Mouse (Mus musculus) lung, postnatal 10 days (tissue): ENCODE data around the gene Gm15056.

ENCODE experiments used
- DNase-seq: peaks from one replicate; pipeline ENCODE4 v3.0.0; 2021

The Gm15056 gene

DNA sequence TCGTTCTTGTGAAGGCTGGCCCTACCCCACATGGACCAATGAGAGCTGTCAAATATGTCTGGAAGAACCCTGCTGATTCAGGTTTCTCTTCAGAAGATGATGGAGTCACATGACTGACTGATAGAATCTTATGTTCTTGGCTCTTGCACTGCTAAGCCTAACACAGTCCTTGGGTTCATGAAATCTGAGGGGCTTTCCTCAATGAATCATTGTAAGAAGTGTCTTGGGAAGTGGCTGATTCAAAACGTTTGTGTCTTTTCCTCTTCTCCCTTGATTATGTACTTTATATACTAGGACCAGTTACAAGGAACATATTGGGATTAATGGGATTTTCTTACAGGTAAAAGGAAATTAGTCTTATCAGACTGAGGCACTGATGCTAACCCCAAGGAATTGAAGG is at the start of gene Gm15056:
Gm15056 (minus strand) TSS at position 101 of the 400 bp plus-strand sequence.
- DNase-seq, result no peak

DNA sequence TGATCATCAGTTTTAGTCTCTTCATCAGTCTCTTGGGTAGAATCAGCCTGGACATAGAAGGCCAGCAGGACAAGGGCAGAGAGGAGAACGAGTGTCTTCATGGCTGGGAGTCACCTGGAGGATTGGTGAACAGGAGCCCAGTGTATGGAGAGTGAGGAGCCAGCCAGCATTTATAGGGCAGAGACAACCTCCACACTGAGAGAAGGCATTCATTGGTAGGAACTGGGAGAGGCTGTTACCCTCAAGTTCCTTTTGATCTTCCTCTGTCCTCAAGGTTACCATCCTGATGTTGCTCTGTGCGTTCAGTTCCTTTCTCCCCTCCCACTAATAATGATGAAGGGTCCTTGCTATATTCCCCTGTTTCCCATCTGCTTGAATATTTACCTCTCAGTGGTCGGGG is 42.2 kb upstream of the Gm15056 start, which contains the start of gene AY761185:
AY761185 (minus strand) TSS at position 101 of the 400 bp plus-strand sequence.
- DNase-seq, result no peak

DNA sequence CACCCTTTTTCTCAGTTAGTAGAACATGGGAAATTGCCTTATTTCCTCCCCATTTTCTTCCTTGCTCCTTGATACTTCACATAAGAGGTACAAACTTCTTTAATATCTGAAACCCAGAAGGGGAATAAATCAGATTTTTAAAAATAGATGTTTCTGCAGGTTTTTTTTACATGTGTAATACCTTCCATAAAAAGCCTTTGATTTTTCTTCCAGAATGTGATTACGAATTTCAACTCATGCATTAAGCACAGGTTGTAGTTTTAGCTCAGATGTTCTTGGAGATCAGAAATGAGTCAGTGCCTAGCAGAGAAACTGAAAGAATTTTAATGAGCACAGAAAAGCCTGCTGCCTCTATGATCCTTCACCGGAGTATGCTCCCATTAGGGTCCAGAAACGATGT is 19.5 kb upstream of the Gm15056 start, which contains the start of gene Gm6040:
Gm6040 (minus strand) TSS at position 101 of the 400 bp plus-strand sequence.
- DNase-seq, result no peak

DNA sequence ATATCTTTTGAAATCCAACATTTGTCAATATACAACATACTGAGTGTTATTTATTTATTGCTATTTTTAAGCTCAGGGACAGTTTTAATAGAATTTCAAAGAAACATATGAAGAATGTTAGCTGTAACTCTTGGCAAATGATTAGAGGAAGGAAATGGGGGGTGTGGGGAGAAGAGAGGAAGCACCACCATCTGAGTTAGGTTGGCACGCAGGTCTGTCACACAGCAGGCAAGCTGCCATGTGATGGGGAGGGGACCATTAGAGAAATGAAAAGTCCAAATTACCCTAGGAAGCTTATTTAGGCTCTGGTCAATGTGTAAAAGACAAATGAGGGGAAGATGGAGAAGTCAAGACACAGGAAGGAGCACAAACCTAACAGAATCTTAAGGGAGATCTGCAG is 9.9 kb upstream of the Gm15056 start:
- DNase-seq, result peak; percentile 20

DNA sequence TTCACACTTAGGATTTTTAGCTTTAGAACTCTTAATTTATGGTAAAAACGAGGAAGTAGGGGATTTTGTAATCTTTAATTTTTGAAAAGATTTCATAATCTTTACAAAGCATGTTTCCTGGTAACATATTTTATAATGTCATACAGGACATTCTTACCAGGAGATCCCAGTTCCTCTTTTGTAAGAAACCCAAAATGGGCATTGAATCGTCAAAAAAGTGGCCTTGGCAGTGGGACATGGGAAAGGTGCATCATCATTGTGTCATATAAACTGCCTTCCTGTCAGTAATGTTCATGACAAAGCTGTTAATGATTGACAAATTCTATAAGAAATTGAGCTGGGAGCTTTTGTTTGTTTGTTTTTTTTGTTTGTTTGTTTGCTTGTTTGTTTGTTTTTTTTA is 5.8 kb upstream of the Gm15056 start:
- DNase-seq, result no peak

DNA sequence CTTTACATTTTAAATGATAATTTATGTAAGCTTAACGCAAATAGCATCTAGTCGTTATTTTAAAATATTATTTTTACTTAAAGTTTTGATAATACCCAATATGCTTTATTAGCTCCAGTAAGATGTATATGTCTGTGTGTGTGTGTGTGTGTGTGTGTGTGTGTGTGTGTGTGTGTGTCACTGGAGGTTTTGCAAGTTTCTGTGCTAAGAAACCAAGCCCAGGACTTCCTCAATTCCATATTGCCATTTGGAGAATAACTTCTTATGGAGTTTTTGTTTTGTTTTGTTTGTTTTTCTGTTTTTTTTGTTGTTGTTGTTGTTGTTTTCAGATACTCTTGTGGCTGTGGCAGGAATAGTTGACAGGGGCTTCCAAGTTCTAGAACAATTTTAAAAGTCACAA is 4.7 kb upstream of the Gm15056 start:
- DNase-seq, result no peak

DNA sequence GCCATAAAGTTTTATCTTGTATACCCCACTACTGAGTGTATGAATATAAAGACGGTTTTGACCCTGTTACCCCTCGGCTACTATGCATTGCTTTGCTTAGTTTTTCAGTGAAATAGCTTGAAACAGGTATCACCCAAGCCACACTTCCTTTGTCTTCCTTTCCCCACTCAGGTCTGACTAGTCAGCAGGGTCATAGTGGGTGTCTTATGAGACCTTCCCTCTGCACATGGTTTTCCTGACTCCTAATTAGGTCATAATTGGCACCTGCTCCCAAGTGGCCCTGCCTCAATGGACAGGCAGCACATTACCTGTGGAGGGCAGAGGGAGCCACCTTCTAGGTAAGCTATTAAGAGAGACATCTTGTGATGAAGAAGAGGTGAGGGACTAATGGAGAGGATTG is 10.1 kb downstream of the Gm15056 start, which contains the start of gene Defb33:
Defb33 (plus strand) TSS at position 301 of the 400 bp plus-strand sequence.
- no peak for DNase-seq

DNA sequence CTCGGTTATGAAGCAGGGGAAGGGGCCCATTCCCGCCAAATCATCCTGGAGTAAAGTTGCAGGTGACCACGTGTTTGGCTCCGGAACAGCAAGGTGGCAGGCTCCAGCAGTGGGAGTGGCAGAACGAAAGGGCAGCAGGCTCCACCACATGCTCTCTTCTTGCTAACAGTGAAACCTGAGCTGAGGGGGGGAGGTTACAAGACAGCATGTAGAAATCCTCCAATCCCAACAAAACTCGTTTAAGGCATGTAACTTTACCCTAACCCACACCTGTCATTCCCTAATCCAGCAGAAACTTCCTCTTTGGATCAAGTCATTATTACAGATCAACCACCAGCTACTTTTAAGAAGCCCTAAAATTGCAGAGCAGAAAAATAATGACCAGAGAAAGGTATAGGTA is 27.8 kb downstream of the Gm15056 start:
- no peak for DNase-seq
